Mouse (Mus musculus) mature B cell (primary cell): ENCODE measurements around the gene Simc1.
"Not testable (repeated sequence)": the region's sequence is repeated elsewhere in the genome, so short reads cannot be mapped to it uniquely, and the experiment has no call there.

ENCODE experiments used
- in situ Hi-C: fragments of 300-500 bp; cut with MboI; formaldehyde crosslinking; loops from 2 replicates; pipeline ENCODE4 v1.14.3; 2019

Simc1 gene

GRCm38 (mm10) chr13:54503604-54504521 lies at the start of gene Simc1:
Gene Simc1, plus strand, starts transcription at chr13:54503779.
- in situ Hi-C loops = no loop called here

GRCm38 (mm10) chr13:54457062-54457461 lies 46.5 kb upstream of the Simc1 start:
- in situ Hi-C loops = no loop called here

GRCm38 (mm10) chr13:54459282-54459681 lies 44.3 kb upstream of the Simc1 start:
- in situ Hi-C loops = no loop called here

- in situ Hi-C loops = no loop called here
Measured at GRCm38 (mm10) chr13:54468098-54469011, 35.2 kb upstream of the Simc1 start, which contains the start of gene Thoc3. Gene Thoc3, minus strand, starts transcription at chr13:54468849.

- in situ Hi-C loops = no loop called here
Measured at GRCm38 (mm10) chr13:54469012-54469354, 34.6 kb upstream of the Simc1 start.

- in situ Hi-C loops = no loop called here
Measured at GRCm38 (mm10) chr13:54471967-54472366, 31.6 kb upstream of the Simc1 start.

- in situ Hi-C loops = no loop called here
Measured at GRCm38 (mm10) chr13:54474996-54475395, 28.6 kb upstream of the Simc1 start.

- in situ Hi-C loops = no loop called here
Measured at GRCm38 (mm10) chr13:54475702-54476101, 27.9 kb upstream of the Simc1 start.

- in situ Hi-C loops = no loop called here
Measured at GRCm38 (mm10) chr13:54479286-54479685, 24.3 kb upstream of the Simc1 start.

- in situ Hi-C loops = no loop called here
Measured at GRCm38 (mm10) chr13:54481498-54481897, 22.1 kb upstream of the Simc1 start.

GRCm38 (mm10) chr13:54490411-54490810 lies 13.2 kb upstream of the Simc1 start:
- in situ Hi-C loops = no loop called here

- in situ Hi-C loops = no loop called here
Measured at GRCm38 (mm10) chr13:54491381-54491780, 12.2 kb upstream of the Simc1 start.

- in situ Hi-C loops = not testable (repeated sequence)
Measured at GRCm38 (mm10) chr13:54499551-54499950, 4.0 kb upstream of the Simc1 start.

GRCm38 (mm10) chr13:54501352-54501751 lies 2.2 kb upstream of the Simc1 start:
- in situ Hi-C loops = no loop called here

- in situ Hi-C loops = no loop called here
Measured at GRCm38 (mm10) chr13:54501957-54502690, 1.5 kb upstream of the Simc1 start.

GRCm38 (mm10) chr13:54503278-54503603 lies 338 bp upstream of the Simc1 start:
- in situ Hi-C loops = no loop called here

GRCm38 (mm10) chr13:54504611-54505260 lies 1.2 kb downstream of the Simc1 start:
- in situ Hi-C loops = no loop called here

- in situ Hi-C loops = no loop called here
Measured at GRCm38 (mm10) chr13:54505920-54506319, 2.3 kb downstream of the Simc1 start.

GRCm38 (mm10) chr13:54520221-54520620 lies 16.6 kb downstream of the Simc1 start:
- in situ Hi-C loops = no loop called here

GRCm38 (mm10) chr13:54521181-54521580 lies 17.6 kb downstream of the Simc1 start:
- in situ Hi-C loops = no loop called here

GRCm38 (mm10) chr13:54527140-54527539 lies 23.6 kb downstream of the Simc1 start:
- in situ Hi-C loops = no loop called here
